Mouse (Mus musculus) G1E (cell line): Measurements from ENCODE around the gene Gpatch2. TPM values are rescaled to one million over a fixed set of nuclear protein-coding genes. Genes with fewer than 3 reads are reported as not detected.

Source experiments
- ATAC-seq: 2 replicates; pipeline ENCODE4 v1.8.0; 2016; ENCODE audit warnings: mild to moderate bottlenecking; ENCODE audit not compliant: insufficient number of reproducible peaks, poor library complexity, low FRiP score, severe bottlenecking; ENCODE audit errors: extremely low read depth
- DNase-seq: peaks from one replicate; pipeline ENCODE4 v3.0.0; 2012; ENCODE audit warnings: low spot score
- H3K27me3 ChIP-seq: 2 replicates; pipeline ENCODE4 v1.6.1; 2012; ENCODE audit warnings: mild to moderate bottlenecking, low read length, inconsistent platforms; ENCODE audit not compliant: insufficient read depth
- H3K36me3 ChIP-seq: replicated peaks from 2 replicates; pipeline ENCODE3; 2012; ENCODE audit warnings: mild to moderate bottlenecking, inconsistent platforms
- H3K4me1 ChIP-seq: 2 replicates; pipeline ENCODE4 v1.6.1; 2012; ENCODE audit warnings: low read depth, low read length, inconsistent platforms, mixed read lengths; ENCODE audit not compliant: insufficient read depth
- H3K4me3 ChIP-seq: 2 replicates; pipeline ENCODE4 v1.5.1; 2012; ENCODE audit warnings: low read depth, mild to moderate bottlenecking, inconsistent platforms, low read length, moderate library complexity, mixed read lengths
- H3K9me3 ChIP-seq: replicated peaks from 2 replicates; pipeline ENCODE4 v1.6.1; 2012; ENCODE audit warnings: inconsistent platforms
- CTCF ChIP-seq: IDR thresholded peaks from 2 replicates; pipeline ENCODE4 v1.5.1; 2012; ENCODE audit warnings: low read depth, low read length, inconsistent platforms, mixed read lengths
- GATA1 ChIP-seq: IDR thresholded peaks from 2 replicates; pipeline ENCODE4 v1.6.1; 2012; ENCODE audit warnings: borderline replicate concordance, low read length, inconsistent platforms, mixed read lengths
- GATA2 ChIP-seq: IDR thresholded peaks from 2 replicates; pipeline ENCODE4 v1.6.1; 2012; ENCODE audit warnings: low read depth, low read length, inconsistent platforms, borderline replicate concordance
- POLR2AphosphoS5 ChIP-seq: IDR thresholded peaks from 2 replicates; pipeline ENCODE4 v1.6.1; 2012; ENCODE audit warnings: low read depth, low read length, inconsistent platforms; ENCODE audit not compliant: insufficient replicate concordance
- TAL1 ChIP-seq: conservative IDR thresholded peaks from 2 replicates; pipeline ENCODE4 v1.6.1; 2012; ENCODE audit warnings: low read depth, low read length, inconsistent platforms, mixed read lengths
- polyA plus RNA-seq: library from polyadenylated mRNA; stranded (reverse); fragments of >175 nt; gene quantifications from 2 replicates; pipeline ENCODE4 v1.2.3, GENCODE M21; 2012
- total RNA-seq, 2 experiments: library from RNA; stranded (forward) in 1 of 2; stranded (reverse) in 1 of 2; fragments of 200-1000 nt in 1 of 2; fragments of >200 nt in 1 of 2; fragmentation: Nextera tagmentation in 1 of 2; gene quantifications; 2 replicates each; pipeline ENCODE4 v1.2.3; 2014 to 2017

Gpatch2 gene
- total and polyA plus RNA-seq, 3 experiments = 12.5 to 28.5 (median 26.6) TPM

GRCm38 (mm10) chr1:187295038-187295559, 79.8 kb downstream of the Gpatch2 start:
- no peak for ATAC-seq
- TF ChIP-seq POLR2AphosphoS5 (no peak), GATA1 (no peak), CTCF (no peak), TAL1 (no peak), GATA2 (no peak)
- H3K27me3 ChIP-seq = no peaks in the 10 kb centered on the region

GRCm38 (mm10) chr1:187295711-187296110, 80.4 kb downstream of the Gpatch2 start:
- H3K4me1 ChIP-seq = no peaks in the 10 kb centered on the region; the same call in 1 of the 2 replicates
- H3K27me3 ChIP-seq = no peaks in the 10 kb centered on the region
- H3K4me3 ChIP-seq = no peak overlapping the region
- ATAC-seq (no peak), DNase-seq (no peak)
- peaks cover 10% of the 10 kb centered on the region for H3K36me3 ChIP-seq
- no peaks in the 10 kb centered on the region for H3K9me3 ChIP-seq
- TF ChIP-seq TAL1 = no peak
- no peak for TF ChIP-seq CTCF
- no peak for TF ChIP-seq GATA2
- TF ChIP-seq POLR2AphosphoS5 = no peak
- no peak for TF ChIP-seq GATA1

More at GRCm38 (mm10) chr1:187295038-187295559, 79.8 kb downstream of the Gpatch2 start:
- H3K36me3 ChIP-seq = peaks cover 10% of the 10 kb centered on the region
- H3K4me3 ChIP-seq = no peak overlapping the region
- no peaks in the 10 kb centered on the region for H3K9me3 ChIP-seq
- no peaks in the 10 kb centered on the region for H3K4me1 ChIP-seq
- DNase-seq = no peak

- no peaks in the 10 kb centered on the region; the same call in 1 of the 2 replicates for H3K4me1 ChIP-seq
- DNase-seq (no peak), ATAC-seq (no peak)
- H3K4me3 ChIP-seq = no peak overlapping the region
- peaks cover 16% of the 10 kb centered on the region for H3K36me3 ChIP-seq
- H3K9me3 ChIP-seq = no peaks in the 10 kb centered on the region
- TF ChIP-seq CTCF = no peak
- TF ChIP-seq TAL1 = no peak
- TF ChIP-seq GATA2 = no peak
- TF ChIP-seq POLR2AphosphoS5 = no peak
- no peak for TF ChIP-seq GATA1
- no peaks in the 10 kb centered on the region for H3K27me3 ChIP-seq
Observed at GRCm38 (mm10) chr1:187299236-187299635, 83.9 kb downstream of the Gpatch2 start.

- TF ChIP-seq POLR2AphosphoS5 = no peak
- TF ChIP-seq TAL1 = no peak
- no peak for TF ChIP-seq GATA2
- TF ChIP-seq CTCF = no peak
- no peak for TF ChIP-seq GATA1
- DNase-seq (no peak), ATAC-seq (no peak)
- Histone ChIP-seq H3K27me3 (no peaks in the 10 kb centered on the region), H3K4me1 (no peaks in the 10 kb centered on the region; the same call in 1 of the 2 replicates), H3K9me3 (no peaks in the 10 kb centered on the region), H3K36me3 (peaks cover 21% of the 10 kb centered on the region), H3K4me3 (no peak overlapping the region)
Observed at GRCm38 (mm10) chr1:187300626-187301025, 85.3 kb downstream of the Gpatch2 start.

- no peaks in the 10 kb centered on the region; the same call in 1 of the 2 replicates for H3K4me1 ChIP-seq
- no peak overlapping the region for H3K4me3 ChIP-seq
- no peaks in the 10 kb centered on the region for H3K9me3 ChIP-seq
- H3K36me3 ChIP-seq = peaks cover 45% of the 10 kb centered on the region
- H3K27me3 ChIP-seq = no peaks in the 10 kb centered on the region
- no peak for TF ChIP-seq GATA2
- no peak for TF ChIP-seq GATA1
- TF ChIP-seq TAL1 = no peak
- TF ChIP-seq CTCF = no peak
- TF ChIP-seq POLR2AphosphoS5 = no peak
- DNase-seq = no peak
- ATAC-seq = no peak
Observed at GRCm38 (mm10) chr1:187303221-187303620, 87.9 kb downstream of the Gpatch2 start.

- peaks cover 52% of the 10 kb centered on the region for H3K36me3 ChIP-seq
- ATAC-seq = no peak
- no peak for DNase-seq
- no peak overlapping the region for H3K4me3 ChIP-seq
- TF ChIP-seq GATA2 = no peak
- no peak for TF ChIP-seq CTCF
- TF ChIP-seq POLR2AphosphoS5 = no peak
- TF ChIP-seq GATA1 = no peak
- no peak for TF ChIP-seq TAL1
- no peaks in the 10 kb centered on the region for H3K9me3 ChIP-seq
- no peaks in the 10 kb centered on the region; the same call in 1 of the 2 replicates for H3K4me1 ChIP-seq
- H3K27me3 ChIP-seq = no peaks in the 10 kb centered on the region
Observed at GRCm38 (mm10) chr1:187307335-187307734, 92.0 kb downstream of the Gpatch2 start.
